Mouse (Mus musculus): ENCODE measurements at regions not wholly inside any gene's neighbourhood (a gene's known extent, or its start where the extent isn't known, plus 50 kb on each side); places are given as distances from the start of the nearest gene placed in this dataset.

DNA sequence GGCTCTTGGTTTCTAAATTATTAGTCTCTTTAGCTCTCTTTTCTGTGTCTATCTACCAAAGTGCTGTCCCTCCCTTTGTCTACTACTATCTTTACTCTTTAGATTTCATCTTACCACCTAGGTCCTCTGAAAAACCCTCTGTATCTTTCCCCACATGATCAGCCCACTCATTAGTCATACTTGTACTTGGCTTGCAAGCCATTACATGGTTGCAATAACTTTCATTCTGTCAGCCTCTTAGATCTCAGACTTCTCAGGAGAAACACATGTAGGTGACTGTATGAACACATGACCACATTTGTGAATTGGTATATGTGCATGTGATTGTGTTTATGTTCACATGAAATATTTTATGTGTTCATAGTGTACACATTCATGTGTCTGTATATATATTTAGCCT lies 83.3 kb upstream of the Agbl1 start:
- DNase-seq, result no peak

DNA sequence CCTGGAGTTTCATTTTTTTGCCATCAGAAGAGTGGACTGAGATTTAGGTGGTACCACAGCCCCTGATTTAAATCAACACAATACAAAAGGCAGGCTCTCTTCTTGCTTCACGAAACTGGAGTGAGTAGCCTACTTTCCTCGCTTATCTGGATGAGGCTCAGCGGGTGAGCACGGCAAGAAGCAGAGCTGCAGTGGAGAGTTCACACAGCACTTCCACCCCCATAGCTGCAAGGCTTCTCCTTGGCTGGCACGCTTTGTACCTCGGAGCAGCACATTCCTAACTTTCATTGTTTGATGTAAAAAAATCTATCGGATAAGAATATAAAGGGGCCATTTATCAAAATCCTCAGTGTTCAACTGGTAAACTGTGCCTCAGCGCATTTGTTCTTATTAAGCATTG lies 72.8 kb upstream of the Agbl1 start:
- no peak for DNase-seq

DNA sequence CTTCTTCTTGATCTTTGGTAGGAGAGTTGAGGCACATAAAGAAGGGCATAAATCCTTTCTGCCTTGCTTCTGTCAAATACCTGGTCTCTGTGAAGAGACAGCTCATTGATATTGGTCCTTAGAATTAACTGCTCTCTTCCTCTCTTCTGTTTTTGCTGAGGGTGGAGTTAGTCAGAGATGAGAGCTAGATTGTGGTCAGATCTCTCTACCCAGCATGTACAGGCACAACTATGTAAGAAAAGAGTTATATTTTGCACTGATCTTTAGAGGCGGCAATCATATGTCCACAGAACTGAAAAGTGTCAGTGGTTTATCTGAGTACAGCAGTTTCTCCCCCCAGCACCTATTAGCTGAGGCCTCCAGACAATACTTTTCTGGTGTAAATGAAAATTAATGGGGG lies 65.5 kb upstream of the Agbl1 start:
- no peak for DNase-seq

DNA sequence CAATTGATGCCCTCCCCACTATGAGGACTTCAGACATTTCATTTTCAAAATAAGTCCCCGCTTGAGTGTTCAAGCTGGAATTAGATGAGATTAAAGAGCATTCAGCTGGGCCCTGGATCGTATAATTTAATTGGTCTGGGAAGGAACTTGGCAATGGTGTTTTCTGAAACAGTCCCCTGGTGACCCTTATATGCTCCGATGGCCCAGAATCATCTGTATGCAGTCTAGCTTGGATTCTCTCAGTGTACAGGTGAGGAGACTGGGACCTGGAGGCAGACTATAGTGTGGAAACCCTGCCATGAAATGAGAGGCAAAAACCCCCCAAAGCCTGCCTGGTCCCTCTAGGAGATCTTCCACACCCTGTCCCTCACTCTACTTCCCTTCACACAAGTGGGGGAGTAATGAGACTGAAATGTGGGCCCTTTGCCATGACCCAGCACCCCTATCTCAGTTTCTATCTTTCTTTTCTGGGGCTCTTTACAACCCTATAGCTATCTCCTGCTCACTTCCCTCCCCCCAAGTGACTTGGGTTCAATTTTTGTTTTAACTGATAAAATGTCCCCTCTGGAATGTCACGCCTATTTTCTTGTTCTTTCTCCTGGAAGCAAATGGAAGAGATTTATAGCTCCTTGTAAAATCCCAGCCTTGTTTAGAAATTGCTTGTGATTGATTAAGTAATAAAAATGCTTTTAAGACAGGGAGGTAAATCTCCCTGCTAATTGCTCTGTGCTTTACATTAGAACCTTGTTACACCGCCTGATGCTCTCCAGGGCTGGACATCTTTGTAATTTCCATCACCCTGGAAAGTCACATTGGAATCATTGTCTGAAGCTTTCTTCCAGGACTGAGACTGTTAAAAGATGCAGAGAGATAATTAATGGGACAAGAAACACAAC lies 64.7 kb upstream of the Agbl1 start:
- no peak for DNase-seq

DNA sequence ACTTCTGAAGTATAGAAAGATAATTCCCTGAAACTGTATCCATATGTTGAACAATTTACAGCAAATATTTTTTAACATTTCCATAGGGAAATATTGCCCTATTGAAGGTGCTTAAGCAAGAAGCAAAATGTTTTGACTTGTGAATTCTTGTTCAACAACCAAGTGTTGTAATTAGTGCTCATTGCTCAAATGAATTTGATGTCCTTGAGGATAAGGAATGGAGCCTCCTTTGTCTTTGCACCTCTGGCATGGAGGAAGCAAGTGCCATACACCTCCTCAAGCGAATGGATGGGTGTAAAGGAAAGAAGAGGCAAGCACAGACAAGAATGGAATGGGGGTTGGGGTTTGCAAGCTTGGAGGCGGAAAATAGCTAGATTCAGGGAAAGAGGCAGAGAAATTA lies 59.2 kb upstream of the Agbl1 start:
- DNase-seq, result no peak

DNA sequence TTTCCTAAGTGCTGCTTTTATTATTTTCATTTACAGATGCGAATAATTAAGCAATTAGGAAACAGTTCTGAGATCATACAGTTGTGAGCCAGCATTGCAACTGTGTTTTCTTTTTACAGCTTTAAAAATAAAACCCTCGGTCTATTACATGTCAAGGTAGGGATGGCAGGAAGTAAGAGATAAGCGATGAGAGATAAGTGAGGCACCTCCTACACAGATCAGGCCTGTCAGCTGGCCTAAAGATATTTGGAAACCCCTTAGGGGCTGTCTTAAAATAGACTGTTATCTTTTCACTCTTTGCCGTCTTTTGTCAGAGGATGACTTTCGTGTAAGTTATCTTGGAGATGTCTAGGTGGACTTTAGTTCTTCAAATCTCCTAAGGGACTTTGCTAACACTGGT lies 53.5 kb upstream of the Agbl1 start:
- no peak for DNase-seq

DNA sequence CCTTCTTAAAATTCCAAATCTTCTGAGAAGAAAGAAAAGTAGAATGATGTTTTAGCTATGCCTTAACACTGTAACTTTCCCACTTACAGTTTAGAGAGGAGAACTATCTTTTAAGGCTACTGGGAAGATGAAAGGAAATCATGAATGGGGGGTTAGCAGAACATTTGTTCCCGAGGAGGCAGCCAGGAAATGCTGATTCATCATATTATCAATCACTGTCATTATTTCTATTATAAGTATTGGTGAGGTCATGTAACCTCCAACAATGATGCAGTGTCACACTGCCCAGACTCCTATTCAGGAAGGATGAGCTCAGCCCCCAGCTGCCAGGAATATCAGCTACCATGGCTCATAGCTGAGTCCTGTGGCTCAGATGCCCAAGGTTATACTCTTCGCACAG lies 52.3 kb upstream of the Agbl1 start:
- DNase-seq, result peak; percentile 23

Data from adrenal gland, postnatal 14 days (tissue).